Mouse (Mus musculus) midbrain, embryonic 13.5 days (tissue): ENCODE results near the gene Slc37a1. TPM values are rescaled to one million over a fixed set of nuclear protein-coding genes. Genes with fewer than 3 reads are reported as not detected.

ENCODE experiments used
- ATAC-seq: fragments of 200-750 bp; cut with Nextera tagmentation; 2 replicates; pipeline ENCODE4 v1.8.0; 2017; ENCODE audit warnings: mild to moderate bottlenecking, moderate TSS enrichment, moderate library complexity
- H3K27ac ChIP-seq: fragments of 300-500 bp; sonication (generic); 2 replicates; pipeline ENCODE4 v1.5.1; 2015; ENCODE audit warnings: inconsistent platforms, mild to moderate bottlenecking, moderate library complexity
- H3K27me3 ChIP-seq: fragments of 300-500 bp; sonication (generic); 2 replicates; pipeline ENCODE4 v1.6.1; 2015; ENCODE audit warnings: mild to moderate bottlenecking, inconsistent platforms
- H3K36me3 ChIP-seq: fragments of 300-500 bp; sonication (generic); 2 replicates; pipeline ENCODE4 v1.6.1; 2015; ENCODE audit warnings: mild to moderate bottlenecking, inconsistent platforms
- H3K4me1 ChIP-seq: fragments of 300-500 bp; sonication (generic); replicated peaks from 2 replicates; pipeline ENCODE4 v1.6.1; 2015; ENCODE audit warnings: inconsistent platforms
- H3K4me2 ChIP-seq: fragments of 300-500 bp; sonication (generic); replicated peaks from 2 replicates; pipeline ENCODE4 v1.6.1; 2015; ENCODE audit warnings: moderate library complexity, mild to moderate bottlenecking, inconsistent platforms
- H3K4me3 ChIP-seq: fragments of 300-500 bp; sonication (generic); replicated peaks from 2 replicates; pipeline ENCODE4 v1.5.1; 2015; ENCODE audit warnings: mild to moderate bottlenecking, inconsistent platforms
- H3K9ac ChIP-seq: fragments of 300-500 bp; sonication (generic); replicated peaks from 2 replicates; pipeline ENCODE4 v1.6.1; 2015; ENCODE audit warnings: mild to moderate bottlenecking, inconsistent platforms
- H3K9me3 ChIP-seq: fragments of 300-500 bp; sonication (generic); 2 replicates; pipeline ENCODE4 v1.6.1; 2016; ENCODE audit warnings: mild to moderate bottlenecking, inconsistent platforms
- WGBS: fragments of 180-500 bp; shearing (Covaris S2); methylation state at CpG from one replicate; pipeline ENCODE4 v1.1.7; 2015; 5-methylcytosine and 5-hydroxymethylcytosine counted together
- polyA plus RNA-seq: library from polyadenylated mRNA; unstranded; fragments of >200 nt; fragmentation: Nextera tagmentation; extraction: Ambion mirVana; gene quantifications from 2 replicates; pipeline ENCODE4 v1.2.1, GENCODE M21; 2015

Gene Slc37a1
- polyA plus RNA-seq, 1 experiment from 2014 or later, result 11.4 TPM

- 72% methylated on average over 4 of the region's 4 CpGs for WGBS
- no peak for ATAC-seq
- Histone ChIP-seq H3K4me2 (no peak overlapping the region), H3K4me1 (peaks cover under 1% of the 10 kb centered on the region; the same call in 1 of the 2 replicates), H3K9me3 (no peaks in the 10 kb centered on the region), H3K9ac (no peak overlapping the region), H3K27ac (no peak overlapping the region), H3K4me3 (no peak overlapping the region), H3K36me3 (no peaks in the 10 kb centered on the region), H3K27me3 (no peaks in the 10 kb centered on the region)
These were observed 26.8 kb upstream of the Slc37a1 start for GRCm38 (mm10) chr17:31259825-31260224.

GRCm38 (mm10) chr17:31260430-31260829, 26.2 kb upstream of the Slc37a1 start:
- 90% methylated on average over 7 of the region's 7 CpGs for WGBS
- H3K4me1 ChIP-seq, result peaks cover 3% of the 10 kb centered on the region; the same call in 1 of the 2 replicates
- no peak overlapping the region for H3K9ac ChIP-seq
- H3K27ac ChIP-seq, result no peak overlapping the region
- no peak overlapping the region for H3K4me2 ChIP-seq
- no peak for ATAC-seq
- no peak overlapping the region for H3K4me3 ChIP-seq
- H3K9me3 ChIP-seq, result no peaks in the 10 kb centered on the region
- H3K27me3 ChIP-seq, result no peaks in the 10 kb centered on the region
- no peaks in the 10 kb centered on the region for H3K36me3 ChIP-seq

- Histone ChIP-seq H3K9me3 (no peaks in the 10 kb centered on the region), H3K27ac (no peak overlapping the region), H3K4me3 (no peak overlapping the region), H3K9ac (no peak overlapping the region), H3K27me3 (no peaks in the 10 kb centered on the region), H3K4me2 (no peak overlapping the region), H3K36me3 (no peaks in the 10 kb centered on the region), H3K4me1 (peaks cover 3% of the 10 kb centered on the region; the same call in 1 of the 2 replicates)
- 91% methylated on average over 6 of the region's 6 CpGs for WGBS
- no peak for ATAC-seq
These were observed 25.2 kb upstream of the Slc37a1 start for GRCm38 (mm10) chr17:31261352-31261751.

DNA sequence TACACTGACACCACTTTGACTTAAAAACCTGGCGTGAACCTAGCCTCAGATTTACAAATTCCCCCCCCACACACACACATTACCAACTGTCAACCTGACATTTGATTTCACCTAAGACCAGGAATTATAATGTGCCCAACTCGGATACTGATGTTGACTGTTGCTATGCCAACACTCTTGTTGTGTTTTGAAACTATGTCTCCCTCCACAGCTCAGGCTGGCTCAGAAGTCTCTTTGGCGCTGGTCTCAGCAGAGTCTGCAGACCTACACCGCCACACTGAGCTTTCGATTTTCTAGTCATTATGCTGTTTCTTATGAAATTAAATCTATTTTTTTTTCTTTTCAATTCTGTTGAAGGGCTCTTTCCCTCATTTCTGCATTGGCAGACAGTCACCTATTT, 23.9 kb upstream of the Slc37a1 start:
- no peak for ATAC-seq
- 67% methylated on average over 5 of the region's 5 CpGs for WGBS
- no peaks in the 10 kb centered on the region for H3K36me3 ChIP-seq
- H3K9me3 ChIP-seq, result no peaks in the 10 kb centered on the region
- no peak overlapping the region for H3K9ac ChIP-seq
- H3K4me1 ChIP-seq, result peaks cover 3% of the 10 kb centered on the region; the same call in 1 of the 2 replicates
- H3K4me3 ChIP-seq, result no peak overlapping the region
- H3K27me3 ChIP-seq, result no peaks in the 10 kb centered on the region
- no peak overlapping the region for H3K27ac ChIP-seq
- no peak overlapping the region for H3K4me2 ChIP-seq

DNA sequence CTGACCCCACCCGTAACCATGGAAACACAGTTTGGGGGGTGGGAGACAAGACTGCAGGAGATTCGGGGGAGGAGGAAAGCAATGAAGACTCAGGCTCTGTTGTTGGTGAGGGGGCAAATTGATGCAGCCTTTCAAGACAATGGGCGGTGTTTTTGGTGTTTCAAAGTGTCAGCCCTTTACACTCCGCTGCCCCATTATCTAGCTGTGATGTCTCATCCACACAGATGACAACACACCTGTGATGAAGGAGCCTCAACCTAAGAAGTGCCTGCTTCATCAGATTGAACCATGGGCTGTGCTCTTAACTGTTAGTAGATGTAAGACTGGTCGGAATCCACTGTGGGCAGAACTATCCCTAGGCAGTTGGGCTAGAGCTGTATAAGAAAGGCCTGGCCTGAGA, 22.8 kb upstream of the Slc37a1 start:
- Histone ChIP-seq H3K4me3 (no peak overlapping the region), H3K36me3 (no peaks in the 10 kb centered on the region), H3K4me1 (peaks cover 3% of the 10 kb centered on the region; the same call in 1 of the 2 replicates), H3K27me3 (no peaks in the 10 kb centered on the region), H3K9me3 (no peaks in the 10 kb centered on the region), H3K4me2 (no peak overlapping the region), H3K9ac (no peak overlapping the region), H3K27ac (no peak overlapping the region)
- 83% methylated on average over 5 of the region's 5 CpGs for WGBS
- ATAC-seq, result no peak

- Histone ChIP-seq H3K9ac (no peak overlapping the region), H3K4me3 (no peak overlapping the region), H3K9me3 (no peaks in the 10 kb centered on the region), H3K36me3 (no peaks in the 10 kb centered on the region), H3K4me1 (peaks cover 3% of the 10 kb centered on the region; the same call in 1 of the 2 replicates), H3K27me3 (no peaks in the 10 kb centered on the region), H3K27ac (no peak overlapping the region), H3K4me2 (no peak overlapping the region)
- WGBS, result 54% methylated on average over 6 of the region's 6 CpGs
- ATAC-seq, result no peak
These were observed 22.2 kb upstream of the Slc37a1 start for GRCm38 (mm10) chr17:31264372-31264771.

DNA sequence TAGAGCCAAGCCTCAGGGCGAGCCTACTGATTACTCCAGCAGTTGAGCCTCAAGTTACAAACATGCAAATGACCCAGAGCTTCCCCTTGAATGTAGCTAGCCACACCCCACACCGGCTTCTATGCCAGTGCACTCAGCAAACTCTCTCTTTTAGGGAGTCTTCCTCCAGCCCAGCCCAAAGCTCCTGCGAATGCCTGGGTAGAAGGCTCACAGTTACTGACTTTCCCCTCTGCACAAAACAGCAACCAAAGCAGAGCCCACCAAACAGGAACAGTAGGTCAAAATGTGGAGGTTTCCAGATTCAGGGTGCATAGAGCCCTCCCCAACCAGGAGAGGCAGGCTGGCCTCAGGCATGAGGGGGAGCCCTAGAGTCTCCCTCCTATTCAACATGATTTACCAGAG, 21.4 kb upstream of the Slc37a1 start:
- Histone ChIP-seq H3K4me3 (no peak overlapping the region), H3K9ac (no peak overlapping the region), H3K27ac (no peak overlapping the region), H3K4me1 (peaks cover 3% of the 10 kb centered on the region; the same call in 1 of the 2 replicates), H3K36me3 (no peaks in the 10 kb centered on the region), H3K27me3 (no peaks in the 10 kb centered on the region), H3K9me3 (no peaks in the 10 kb centered on the region), H3K4me2 (no peak overlapping the region)
- 21% methylated on average over 3 of the region's 3 CpGs for WGBS
- no peak for ATAC-seq

- Histone ChIP-seq H3K27ac (no peak overlapping the region), H3K4me2 (no peak overlapping the region), H3K27me3 (no peaks in the 10 kb centered on the region), H3K36me3 (no peaks in the 10 kb centered on the region), H3K9me3 (no peaks in the 10 kb centered on the region), H3K9ac (no peak overlapping the region), H3K4me1 (peaks cover 3% of the 10 kb centered on the region; the same call in 1 of the 2 replicates), H3K4me3 (no peak overlapping the region)
- no peak for ATAC-seq
- WGBS, result 92% methylated on average over 9 of the region's 9 CpGs
These were observed 20.8 kb upstream of the Slc37a1 start for GRCm38 (mm10) chr17:31265831-31266230.

DNA sequence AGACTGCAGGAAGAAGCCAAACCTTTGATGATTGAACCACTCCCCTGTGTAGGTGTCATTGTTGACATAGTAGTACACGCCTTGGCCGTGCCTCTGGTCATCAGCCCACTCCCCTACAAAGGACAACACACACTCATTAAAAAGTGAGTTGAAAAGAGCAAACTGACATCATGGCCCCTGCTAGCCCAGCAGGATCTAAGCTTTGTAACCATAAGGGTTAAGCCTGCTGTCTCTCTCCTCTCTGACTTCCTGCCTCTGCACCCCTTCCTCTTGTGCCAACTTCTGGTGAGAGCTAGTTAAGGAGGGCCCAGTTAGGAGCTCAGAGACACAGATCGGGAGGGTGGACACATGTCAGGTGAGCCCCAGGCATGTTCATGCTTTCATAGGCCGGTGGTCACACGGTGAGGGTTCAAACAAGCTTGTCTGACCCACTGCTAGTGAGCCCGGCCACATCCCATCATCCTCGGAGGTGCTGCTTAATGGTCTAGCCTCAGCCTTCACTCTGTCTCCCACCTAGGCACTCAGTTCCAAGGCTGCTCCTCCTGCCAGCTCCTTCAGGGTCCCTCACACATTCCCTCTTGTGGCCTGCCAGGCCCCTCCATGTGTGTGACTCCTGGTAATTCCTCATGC, 20.2 kb upstream of the Slc37a1 start:
- Histone ChIP-seq H3K4me1 (peaks cover 3% of the 10 kb centered on the region; the same call in 1 of the 2 replicates), H3K4me3 (no peak overlapping the region), H3K27me3 (no peaks in the 10 kb centered on the region), H3K9ac (no peak overlapping the region), H3K4me2 (no peak overlapping the region), H3K36me3 (no peaks in the 10 kb centered on the region), H3K9me3 (no peaks in the 10 kb centered on the region), H3K27ac (no peak overlapping the region)
- no peak for ATAC-seq
- WGBS, result 84% methylated on average over 7 of the region's 7 CpGs

DNA sequence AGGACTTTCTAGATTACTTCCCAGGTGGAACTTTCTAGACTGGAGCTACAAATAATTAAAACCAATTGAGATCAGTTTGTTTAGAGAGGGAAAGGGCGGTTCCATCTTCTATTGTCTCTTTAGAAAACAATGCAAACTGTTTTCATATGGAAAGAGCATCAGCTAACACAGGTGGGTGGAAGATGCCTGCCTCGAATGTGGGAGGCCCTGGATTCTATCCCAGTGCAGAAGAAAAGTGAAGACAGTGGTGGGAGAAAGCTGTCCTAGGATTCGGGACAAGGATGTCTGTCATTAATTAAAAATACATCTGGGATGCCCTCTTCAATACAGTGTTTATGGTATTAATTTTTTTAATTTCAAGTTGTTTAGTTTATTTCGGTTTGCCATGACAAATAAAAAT, 19.5 kb upstream of the Slc37a1 start:
- Histone ChIP-seq H3K4me3 (no peak overlapping the region), H3K9me3 (no peaks in the 10 kb centered on the region), H3K4me2 (no peak overlapping the region), H3K9ac (no peak overlapping the region), H3K4me1 (peaks cover 3% of the 10 kb centered on the region; the same call in 1 of the 2 replicates), H3K36me3 (no peaks in the 10 kb centered on the region), H3K27ac (no peak overlapping the region), H3K27me3 (no peaks in the 10 kb centered on the region)
- ATAC-seq, result no peak
- 82% methylated on average over 4 of the region's 4 CpGs for WGBS

GRCm38 (mm10) chr17:31267603-31268002, 19.0 kb upstream of the Slc37a1 start:
- ATAC-seq, result no peak
- H3K4me1 ChIP-seq, result peaks cover 3% of the 10 kb centered on the region; the same call in 1 of the 2 replicates
- H3K27ac ChIP-seq, result no peak overlapping the region
- H3K27me3 ChIP-seq, result no peaks in the 10 kb centered on the region
- no peaks in the 10 kb centered on the region for H3K36me3 ChIP-seq
- WGBS, result 89% methylated on average over 6 of the region's 6 CpGs
- H3K4me2 ChIP-seq, result no peak overlapping the region
- H3K4me3 ChIP-seq, result no peak overlapping the region
- H3K9me3 ChIP-seq, result no peaks in the 10 kb centered on the region
- H3K9ac ChIP-seq, result no peak overlapping the region

DNA sequence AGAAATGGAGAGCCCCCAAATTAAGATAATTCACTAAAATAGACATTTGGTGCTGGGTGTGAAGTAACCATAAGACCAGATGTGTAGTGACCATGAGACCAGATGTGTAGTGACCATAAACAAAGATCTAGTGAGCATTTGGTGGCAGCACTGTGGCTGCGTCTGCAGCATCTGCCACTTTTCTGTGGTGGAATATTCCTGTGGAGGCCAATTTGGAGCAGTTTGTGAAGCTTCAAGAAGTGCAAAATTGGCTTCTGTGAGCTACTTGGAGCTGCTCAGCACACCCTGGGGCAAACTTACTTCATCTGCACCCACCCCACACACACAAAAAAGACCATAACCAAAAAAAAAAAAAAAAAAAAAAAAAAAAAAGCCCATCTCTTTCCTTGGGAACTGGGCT, 18.6 kb upstream of the Slc37a1 start:
- H3K9me3 ChIP-seq, result no peaks in the 10 kb centered on the region
- no peak overlapping the region for H3K27ac ChIP-seq
- H3K27me3 ChIP-seq, result no peaks in the 10 kb centered on the region
- peaks cover 3% of the 10 kb centered on the region; the same call in 1 of the 2 replicates for H3K4me1 ChIP-seq
- no peak for ATAC-seq
- no peak overlapping the region for H3K4me3 ChIP-seq
- H3K36me3 ChIP-seq, result no peaks in the 10 kb centered on the region
- 89% methylated on average over 1 of the region's 1 CpGs for WGBS
- H3K9ac ChIP-seq, result no peak overlapping the region
- H3K4me2 ChIP-seq, result no peak overlapping the region

GRCm38 (mm10) chr17:31269761-31270160, 16.8 kb upstream of the Slc37a1 start:
- H3K9me3 ChIP-seq, result no peaks in the 10 kb centered on the region
- H3K4me3 ChIP-seq, result no peak overlapping the region
- 92% methylated on average over 2 of the region's 2 CpGs for WGBS
- ATAC-seq, result no peak
- H3K27ac ChIP-seq, result no peak overlapping the region
- no peak overlapping the region for H3K4me2 ChIP-seq
- no peak overlapping the region for H3K9ac ChIP-seq
- H3K4me1 ChIP-seq, result peaks cover 3% of the 10 kb centered on the region; the same call in 1 of the 2 replicates
- H3K27me3 ChIP-seq, result no peaks in the 10 kb centered on the region
- no peaks in the 10 kb centered on the region for H3K36me3 ChIP-seq
